In genomic region chr7:92803191-92803590, GRCm38 (mm10) we compare ENCODE assay signal across 16 mouse cellular contexts.
"Had no signal": no experiment of that assay in that cellular context is flagged by ENCODE, and none has a peak within 500 bp of the region (broad histone marks: within the 10 kb centered on the region; RNA-seq: fewer than 3 reads in every experiment).

No protein-coding gene starts in this region.

- H3K27ac ChIP-seq: lung, embryonic 15.5 days; macrophage; midbrain, embryonic 13.5 days; midbrain, embryonic 15.5 days; neural tube, embryonic 12.5 days; stomach, embryonic 15.5 days had no signal

- H3K36me3 ChIP-seq: lung, embryonic 15.5 days; midbrain, embryonic 13.5 days; midbrain, embryonic 15.5 days; neural tube, embryonic 12.5 days; stomach, embryonic 15.5 days had no signal

- H3K4me3 ChIP-seq: lung, embryonic 15.5 days; megakaryocyte, embryonic 14.5 days; midbrain, embryonic 13.5 days; midbrain, embryonic 15.5 days; neural tube, embryonic 12.5 days; stomach, embryonic 15.5 days had no signal

- H3K27me3 ChIP-seq: lung, embryonic 15.5 days; midbrain, embryonic 13.5 days; midbrain, embryonic 15.5 days; neural tube, embryonic 12.5 days; stomach, embryonic 15.5 days had no signal

- H3K4me1 ChIP-seq: lung, embryonic 15.5 days; stomach, embryonic 15.5 days had no signal

- H3K9me3 ChIP-seq: lung, embryonic 15.5 days; megakaryocyte, embryonic 14.5 days; midbrain, embryonic 13.5 days; midbrain, embryonic 15.5 days; neural tube, embryonic 12.5 days; stomach, embryonic 15.5 days had no signal

- H3K9ac ChIP-seq: lung, embryonic 15.5 days; midbrain, embryonic 13.5 days; midbrain, embryonic 15.5 days; neural tube, embryonic 12.5 days; stomach, embryonic 15.5 days had no signal

- DNase-seq: lung, adult 2 months; lung, postnatal 14 days; lung, postnatal 36 days; right cerebral cortex, postnatal 14 days; thymus, adult 18-20 months; thymus, postnatal 14 days; thymus, postnatal 36 days had no signal

- ATAC-seq: lung, postnatal 0 days; midbrain, embryonic 13.5 days; midbrain, embryonic 15.5 days had no signal

- H3K4me2 ChIP-seq: lung, embryonic 15.5 days; midbrain, embryonic 11.5 days; midbrain, embryonic 13.5 days; midbrain, embryonic 15.5 days; neural tube, embryonic 12.5 days; stomach, embryonic 15.5 days had no signal
